Mouse (Mus musculus) kidney, adult 2 months (tissue): ENCODE data around the gene Nop9.
A peak's percentile ranks its signal among the peaks of the same experiment; 100 is the strongest.

Experiments
- CTCF ChIP-seq: fragments of 200-500 bp; conservative IDR thresholded peaks from 2 replicates; pipeline ENCODE4 v1.5.1; 2011; ENCODE audit warnings: low read depth, mild to moderate bottlenecking, control low read depth, low read length, moderate library complexity, mixed read lengths; ENCODE audit not compliant: insufficient read depth, insufficient read length
- POLR2A ChIP-seq: fragments of 200-500 bp; IDR thresholded peaks from one replicate; pipeline ENCODE4 v1.6.1; 2011; ENCODE audit warnings: low read depth, low read length, control low read depth

- TF ChIP-seq POLR2A (no peak), CTCF (peak; percentile 99; the same call in 1 of the 2 replicates)
These were observed 1.8 kb upstream of the Nop9 start for GRCm38 (mm10) chr14:55743711-55744110.
